Mouse (Mus musculus): ENCODE data around the gene Thap11. TPM values are rescaled to one million over a fixed set of nuclear protein-coding genes. Genes with fewer than 3 reads are reported as not detected.

The Thap11 gene
- polyA plus RNA-seq (2015; fragmentation: Nextera tagmentation; extraction: Ambion mirVana) = 46.5 and 47.5 TPM in 2 replicates

DNA sequence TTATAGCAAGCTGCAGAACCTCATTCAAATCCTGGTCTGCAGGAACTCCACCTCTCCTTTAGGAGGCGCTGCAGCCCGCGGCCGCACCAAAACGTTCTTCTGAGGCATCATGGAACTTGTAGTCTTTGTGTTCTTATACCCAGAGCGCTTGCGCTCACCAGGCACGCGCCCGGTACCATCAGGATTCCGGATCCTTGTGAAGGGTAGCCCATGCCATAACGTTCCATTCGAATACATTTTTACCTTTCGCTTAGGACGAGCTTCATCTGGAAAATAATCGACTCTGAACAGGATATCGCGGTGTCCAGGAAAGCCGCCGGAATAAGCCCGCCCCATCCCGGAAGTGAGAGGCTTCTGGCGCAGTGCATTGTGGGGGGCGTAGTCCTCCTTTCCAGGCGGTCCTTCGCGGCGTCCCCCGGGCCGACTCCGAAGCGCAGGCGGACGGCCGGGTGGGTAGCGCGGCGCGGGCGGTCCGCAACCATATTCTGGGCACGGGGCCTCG lies at the start of gene Thap11:
Gene Thap11, plus strand, starts transcription at position 418 of the 502 bp plus-strand sequence.

DNA sequence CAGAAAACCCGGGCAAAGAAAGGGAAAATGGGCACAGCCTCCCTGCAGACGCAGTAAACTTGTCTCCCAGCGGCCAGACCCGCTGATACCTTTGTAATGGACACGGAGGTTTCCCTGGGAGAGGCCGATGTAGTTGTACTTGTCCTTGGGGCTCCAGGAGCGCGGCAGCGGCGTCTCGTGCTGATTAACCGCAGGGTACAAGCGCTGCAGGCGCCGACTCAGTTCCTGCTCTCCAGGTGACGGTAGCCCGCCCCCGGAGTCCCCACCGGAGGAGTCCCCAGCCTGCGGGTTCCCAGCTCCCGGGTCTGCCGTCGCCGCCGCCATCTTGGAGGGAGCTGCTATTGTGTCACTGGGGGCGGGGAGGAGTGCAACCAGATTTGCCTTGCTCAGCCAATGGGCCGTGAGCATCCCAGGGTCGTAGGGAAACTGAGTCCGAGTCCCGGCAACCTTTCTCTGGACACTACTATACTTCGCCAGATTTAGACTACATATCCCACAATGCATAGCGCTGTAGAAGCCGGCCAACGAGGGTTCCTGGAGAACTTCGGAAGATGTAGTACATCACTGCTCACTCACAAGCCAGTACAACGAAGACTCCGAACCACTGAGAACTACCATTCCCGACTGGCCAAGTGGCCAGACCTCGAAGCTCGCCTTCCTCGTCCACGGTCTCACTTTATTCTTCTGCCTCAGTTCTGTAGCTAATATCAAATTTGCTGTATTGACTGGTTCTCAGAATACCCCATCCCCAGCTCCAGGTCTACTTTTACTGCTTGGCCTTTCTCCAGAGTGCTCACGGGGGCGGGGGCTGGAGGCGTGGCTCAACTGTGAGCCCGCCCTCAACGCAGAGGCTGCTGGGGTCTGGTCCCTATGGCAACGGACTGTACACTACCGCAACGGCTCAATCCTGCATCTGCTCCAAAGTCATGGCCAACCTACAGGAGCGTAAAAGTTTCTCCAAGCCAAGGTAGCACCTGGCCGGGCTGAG lies 27.8 kb upstream of the Thap11 start, which contains the start of the genes Ranbp10 and Tsnaxip1:
Gene Ranbp10, minus strand, starts transcription at position 490 of the 988 bp plus-strand sequence.
Gene Tsnaxip1, plus strand, starts transcription at position 871 of the 988 bp plus-strand sequence.

DNA sequence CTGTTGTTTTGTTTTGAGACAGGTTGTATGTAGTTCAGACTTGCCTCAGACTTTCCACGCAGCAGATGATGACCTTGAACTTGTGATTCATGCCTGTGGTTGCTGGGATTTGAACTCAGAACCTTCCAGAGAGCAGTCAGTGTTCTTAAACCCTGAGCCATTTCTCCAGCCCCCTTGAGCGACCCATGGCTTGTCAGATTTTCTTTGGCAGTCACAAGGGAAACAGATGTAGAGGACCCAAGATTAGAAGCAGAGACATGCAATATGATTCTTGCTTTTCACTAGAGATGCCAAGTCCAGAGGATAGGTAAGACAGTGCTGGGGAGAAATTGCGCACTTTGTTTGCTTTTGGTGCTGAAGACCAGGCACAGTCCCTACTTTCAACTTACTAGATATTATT lies 1.8 kb upstream of the Thap11 start, which contains the start of gene Cenpt:
Gene Cenpt, minus strand, starts transcription at position 101 of the 400 bp plus-strand sequence.

DNA sequence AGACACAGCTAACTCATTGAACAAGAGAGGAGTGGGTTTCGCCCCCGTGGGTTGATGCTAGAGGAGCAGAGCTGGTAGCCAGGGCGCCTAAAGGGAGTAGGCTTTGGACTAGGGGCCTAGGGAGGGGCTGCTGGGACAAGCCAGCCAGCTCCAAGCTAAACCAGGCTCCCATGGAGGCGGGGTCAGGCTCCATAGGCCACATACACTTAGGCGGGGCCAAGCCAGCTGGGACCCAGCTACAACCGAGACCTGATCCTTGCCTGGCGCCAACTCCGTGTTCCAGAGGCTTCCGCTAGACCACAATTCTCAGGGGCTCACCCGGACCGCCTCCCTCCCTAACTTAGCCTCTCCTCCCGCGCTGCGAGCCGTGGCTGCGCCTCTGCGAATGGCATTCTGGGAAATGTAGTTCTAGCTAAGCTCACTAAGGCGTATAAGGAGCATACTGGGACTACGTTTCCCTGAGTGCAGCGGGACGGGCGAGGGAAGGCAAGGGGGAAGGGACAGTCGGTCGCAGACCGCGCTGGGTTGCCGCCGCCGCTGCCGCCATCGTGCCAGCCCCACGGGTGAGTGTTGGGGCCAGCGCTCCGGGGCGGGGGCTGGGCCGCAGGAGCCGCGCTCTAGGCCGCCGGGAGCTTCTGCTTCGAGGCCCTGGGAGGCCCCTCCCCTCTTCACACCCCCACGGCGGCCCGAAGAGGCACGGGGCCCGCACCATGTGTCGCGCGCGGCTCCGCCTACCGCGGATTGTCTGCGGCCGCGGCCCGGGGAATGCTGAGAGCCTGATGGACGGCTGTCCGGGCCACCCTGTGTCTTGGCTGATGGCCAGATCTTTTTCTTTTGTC lies 5.4 kb downstream of the Thap11 start, which contains the start of gene Nutf2:
Gene Nutf2, plus strand, starts transcription at position 438 of the 839 bp plus-strand sequence.

DNA sequence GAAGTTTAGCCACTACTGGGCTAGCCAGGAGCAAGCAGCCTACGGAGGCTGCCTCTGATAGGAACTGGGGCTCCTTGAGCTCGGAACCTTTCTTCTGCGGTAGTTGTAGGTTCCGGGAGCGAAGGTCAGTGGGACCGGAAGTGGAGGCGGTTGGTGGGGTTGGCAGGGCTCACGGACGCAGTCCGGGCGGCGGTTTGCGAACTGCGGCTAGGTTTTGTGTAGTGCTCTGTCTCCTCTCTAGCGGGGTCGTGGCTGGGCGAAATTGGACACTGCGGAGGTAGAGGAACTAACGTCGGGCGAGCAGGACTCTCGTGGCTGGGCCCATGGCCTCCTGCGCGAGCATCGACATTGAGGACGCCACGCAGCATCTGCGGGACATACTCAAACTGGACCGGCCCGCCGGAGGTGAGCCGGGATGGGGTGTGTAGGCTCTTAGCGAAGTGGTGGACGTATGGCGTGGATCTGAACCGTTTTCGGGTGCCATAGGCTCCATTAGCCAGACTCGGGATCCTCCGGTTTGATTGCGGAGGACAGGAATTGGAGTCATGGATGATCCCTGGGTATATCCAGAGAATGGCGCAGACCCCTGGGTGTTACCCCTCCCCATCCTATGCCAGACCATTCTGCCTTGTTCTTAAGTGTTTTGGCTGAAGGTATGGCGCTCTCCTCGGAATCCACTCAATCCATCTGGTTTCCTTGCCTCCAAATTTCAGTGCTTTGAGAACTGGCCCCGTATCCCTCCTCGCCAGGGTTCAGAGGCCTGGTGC lies 26.0 kb downstream of the Thap11 start, which contains the start of gene Edc4:
Gene Edc4, plus strand, starts transcription at position 128 of the 767 bp plus-strand sequence.

DNA sequence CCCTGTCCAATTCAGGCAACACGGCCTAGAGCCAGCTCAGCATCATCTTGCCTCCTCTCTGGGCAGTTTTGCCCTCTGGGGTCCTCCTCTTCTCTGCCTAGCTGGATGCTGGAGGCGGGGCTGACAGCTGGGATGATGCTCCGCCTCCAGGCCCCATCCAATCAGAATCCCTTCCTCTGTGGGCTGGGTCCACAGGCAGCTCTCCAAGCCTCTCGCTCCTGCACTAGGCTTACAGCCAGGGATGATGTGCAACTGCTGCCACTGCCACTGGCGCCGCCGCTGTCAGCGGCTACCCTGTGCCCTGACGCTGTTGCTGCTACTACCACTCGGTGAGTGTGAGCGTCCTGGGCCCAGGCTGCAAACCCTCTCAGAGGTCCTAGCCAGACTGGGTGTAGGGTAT lies 38.4 kb downstream of the Thap11 start, which contains the start of gene Nrn1l:
Gene Nrn1l, plus strand, starts transcription at position 229 of the 400 bp plus-strand sequence.

DNA sequence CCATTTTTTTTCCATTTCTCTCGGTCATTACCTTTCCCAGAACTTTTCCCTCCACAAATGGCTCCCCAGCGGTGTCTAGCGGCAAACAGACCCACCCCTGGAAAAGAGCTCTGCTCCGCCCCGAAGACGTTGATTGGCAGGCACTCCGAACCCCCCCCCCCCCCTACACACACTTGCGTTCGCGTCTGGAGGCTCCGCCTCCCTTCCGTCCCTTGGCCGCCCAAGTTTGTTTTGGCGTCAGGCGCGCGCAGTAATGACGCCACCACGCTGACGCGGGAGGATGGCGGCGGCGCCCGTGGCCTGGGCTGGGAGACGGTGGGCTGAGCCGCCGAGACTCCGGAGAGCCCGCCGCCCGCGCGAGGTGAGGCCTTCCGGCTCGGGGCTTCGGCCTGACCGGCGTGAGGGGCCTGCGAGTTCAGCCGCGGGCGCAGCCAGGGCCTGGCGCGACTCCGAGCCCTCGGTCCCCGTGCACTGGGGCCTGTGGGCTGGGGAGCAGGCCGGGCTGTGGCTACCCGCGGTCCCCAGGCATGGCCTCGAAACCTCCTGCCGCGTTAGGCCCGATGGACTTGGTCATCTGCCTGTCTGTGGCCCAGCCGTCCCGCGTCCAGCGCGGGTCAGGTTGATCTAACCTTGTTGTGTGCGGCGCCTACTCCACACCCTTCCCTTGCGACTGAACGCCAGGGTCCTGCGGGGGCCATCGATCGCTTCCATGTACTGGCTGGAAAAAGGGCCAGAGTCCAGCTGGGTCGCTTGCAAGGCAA lies 45.4 kb downstream of the Thap11 start, which contains the start of gene Pskh1:
Gene Pskh1, plus strand, starts transcription at position 262 of the 761 bp plus-strand sequence.

Other genes starting within 250 kb of the Thap11 start
- gene Ripor1, start 249.9 kb upstream of the Thap11 start, polyA plus RNA-seq (2015; fragmentation: Nextera tagmentation; extraction: Ambion mirVana) = 29.7 and 37.3 TPM in 2 replicates
- gene Ctcf, start 218.6 kb upstream of the Thap11 start, polyA plus RNA-seq (2015; fragmentation: Nextera tagmentation; extraction: Ambion mirVana) = 75.4 and 85.3 TPM in 2 replicates
- gene Agrp, start 217.7 kb upstream of the Thap11 start, polyA plus RNA-seq (2015; fragmentation: Nextera tagmentation; extraction: Ambion mirVana) = 0.62 and 0.68 TPM in 2 replicates
- gene Carmil2, start 168.9 kb upstream of the Thap11 start, polyA plus RNA-seq (2015; fragmentation: Nextera tagmentation; extraction: Ambion mirVana) = 40.1 and 40.8 TPM in 2 replicates
- gene Acd, start 154.0 kb upstream of the Thap11 start, polyA plus RNA-seq (2015; fragmentation: Nextera tagmentation; extraction: Ambion mirVana) = 68.4 and 74.5 TPM in 2 replicates
- 74.7 and 80.3 TPM in 2 replicates for gene Pard6a, start 154.0 kb upstream of the Thap11 start, polyA plus RNA-seq (2015; fragmentation: Nextera tagmentation; extraction: Ambion mirVana)
- gene 4933405L10Rik, start 147.5 kb upstream of the Thap11 start, polyA plus RNA-seq (2015; fragmentation: Nextera tagmentation; extraction: Ambion mirVana) = 0.28 TPM in 1 of 2 replicates, not detected in the other
- gene Enkd1, start 146.9 kb upstream of the Thap11 start, polyA plus RNA-seq (2015; fragmentation: Nextera tagmentation; extraction: Ambion mirVana) = 18.7 and 20.6 TPM in 2 replicates
- 43.2 and 48.6 TPM in 2 replicates for gene Gfod2, start 96.5 kb upstream of the Thap11 start, polyA plus RNA-seq (2015; fragmentation: Nextera tagmentation; extraction: Ambion mirVana)
- 6.8 and 7.9 TPM in 2 replicates for gene Ranbp10, start 27.8 kb upstream of the Thap11 start, polyA plus RNA-seq (2015; fragmentation: Nextera tagmentation; extraction: Ambion mirVana)
- 0.25 and 0.45 TPM in 2 replicates for gene Tsnaxip1, start 27.4 kb upstream of the Thap11 start, polyA plus RNA-seq (2015; fragmentation: Nextera tagmentation; extraction: Ambion mirVana)
- 33.7 and 38.1 TPM in 2 replicates for gene Cenpt, start 1.9 kb upstream of the Thap11 start, polyA plus RNA-seq (2015; fragmentation: Nextera tagmentation; extraction: Ambion mirVana)
- gene Nutf2, start 5.4 kb downstream of the Thap11 start, polyA plus RNA-seq (2015; fragmentation: Nextera tagmentation; extraction: Ambion mirVana) = 124 and 138 TPM in 2 replicates
- 28.9 and 35.3 TPM in 2 replicates for gene Edc4, start 25.7 kb downstream of the Thap11 start, polyA plus RNA-seq (2015; fragmentation: Nextera tagmentation; extraction: Ambion mirVana)
- gene Nrn1l, start 38.4 kb downstream of the Thap11 start, polyA plus RNA-seq (2015; fragmentation: Nextera tagmentation; extraction: Ambion mirVana) = 2.4 and 5.5 TPM in 2 replicates
- 8.6 and 9.3 TPM in 2 replicates for gene Pskh1, start 45.3 kb downstream of the Thap11 start, polyA plus RNA-seq (2015; fragmentation: Nextera tagmentation; extraction: Ambion mirVana)
- gene Ctrl, start 78.7 kb downstream of the Thap11 start, polyA plus RNA-seq (2015; fragmentation: Nextera tagmentation; extraction: Ambion mirVana) = 1.8 and 2.8 TPM in 2 replicates
- gene Psmb10, start 83.3 kb downstream of the Thap11 start, polyA plus RNA-seq (2015; fragmentation: Nextera tagmentation; extraction: Ambion mirVana) = 127 and 138 TPM in 2 replicates
- gene Lcat, start 88.2 kb downstream of the Thap11 start, polyA plus RNA-seq (2015; fragmentation: Nextera tagmentation; extraction: Ambion mirVana) = 16.8 TPM in 2 replicates
- gene Slc12a4, start 111.0 kb downstream of the Thap11 start, polyA plus RNA-seq (2015; fragmentation: Nextera tagmentation; extraction: Ambion mirVana) = 15.6 and 15.7 TPM in 2 replicates
- not detected in 2 replicates for gene Dpep3, start 124.3 kb downstream of the Thap11 start, polyA plus RNA-seq (2015; fragmentation: Nextera tagmentation; extraction: Ambion mirVana)
- gene Dus2, start 136.2 kb downstream of the Thap11 start, polyA plus RNA-seq (2015; fragmentation: Nextera tagmentation; extraction: Ambion mirVana) = 25.2 and 25.4 TPM in 2 replicates
- 0.21 TPM in 1 of 2 replicates, not detected in the other for gene Dpep2nb, start 150.8 kb downstream of the Thap11 start, polyA plus RNA-seq (2015; fragmentation: Nextera tagmentation; extraction: Ambion mirVana)
- gene Ddx28, start 156.8 kb downstream of the Thap11 start, polyA plus RNA-seq (2015; fragmentation: Nextera tagmentation; extraction: Ambion mirVana) = 19.0 and 19.6 TPM in 2 replicates
- 2.7 and 2.9 TPM in 2 replicates for gene Nfatc3, start 203.7 kb downstream of the Thap11 start, polyA plus RNA-seq (2015; fragmentation: Nextera tagmentation; extraction: Ambion mirVana)

All from neural tube, postnatal 0 days (tissue).